Mouse (Mus musculus): ENCODE data around the gene Gm973.
A peak's percentile ranks its signal among the peaks of the same experiment; 100 is the strongest.

Gene Gm973

DNA sequence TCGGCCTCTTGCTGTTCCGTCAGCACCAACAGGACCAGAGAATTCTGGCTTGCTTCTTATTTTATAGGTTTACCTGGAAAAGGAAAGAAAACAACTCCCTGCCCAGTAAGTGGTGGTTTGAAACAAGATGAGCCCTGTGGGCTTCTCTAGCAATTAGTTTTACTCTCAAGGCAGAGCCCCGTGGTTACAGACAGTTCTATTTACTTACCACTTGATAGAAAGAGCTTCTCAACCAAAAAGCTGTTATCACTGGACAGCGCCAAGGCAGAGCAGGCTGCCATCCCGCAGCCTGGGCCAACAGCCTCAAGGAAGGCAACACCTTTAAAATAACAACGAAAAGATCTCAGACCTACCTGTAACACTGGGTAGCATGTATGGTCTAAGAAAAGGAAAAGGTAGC is 26.2 kb downstream of the Gm973 start:
- no peak for DNase-seq (ENCODE audit: low spot score)

DNA sequence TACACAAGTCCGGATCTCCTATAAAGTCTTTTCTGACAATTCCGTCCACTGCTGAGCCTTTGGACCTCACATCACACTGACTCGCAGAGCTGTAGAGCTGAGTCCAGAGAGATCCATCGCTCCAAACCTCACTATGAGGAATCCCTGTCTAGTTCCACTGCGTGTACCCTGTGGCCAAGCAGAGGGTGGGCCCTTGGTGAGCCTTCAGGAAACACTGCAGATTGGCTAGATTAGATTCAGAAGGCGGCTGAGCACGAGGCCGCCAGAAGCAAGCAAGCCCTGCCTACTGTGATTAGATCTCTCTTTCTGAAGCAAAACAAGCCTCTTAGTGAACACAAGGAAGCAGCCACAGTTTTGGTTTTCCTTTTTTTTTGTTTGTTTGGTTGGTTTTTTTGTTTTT is 27.8 kb downstream of the Gm973 start:
- DNase-seq (ENCODE audit: low spot score) = no peak

DNA sequence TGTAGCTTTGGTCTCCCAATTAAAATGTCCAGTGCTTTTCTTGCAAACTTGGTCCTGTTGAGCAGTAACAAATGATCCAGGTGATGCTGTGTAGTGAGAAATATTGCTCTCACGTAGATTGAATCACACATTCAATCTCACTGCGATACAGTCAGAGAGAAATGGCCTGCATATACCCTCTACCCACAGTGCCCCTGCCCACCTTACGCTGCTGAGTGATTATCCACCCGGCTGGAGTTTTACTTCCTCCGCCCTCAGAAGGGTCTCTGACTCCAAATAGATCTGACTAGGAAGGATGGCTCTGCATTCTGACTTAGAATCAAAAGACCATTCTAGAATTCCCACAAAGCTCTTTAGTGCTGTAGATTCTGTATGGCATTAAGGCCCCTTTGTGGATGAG is 32.4 kb downstream of the Gm973 start:
- no peak for DNase-seq (ENCODE audit: low spot score)

DNA sequence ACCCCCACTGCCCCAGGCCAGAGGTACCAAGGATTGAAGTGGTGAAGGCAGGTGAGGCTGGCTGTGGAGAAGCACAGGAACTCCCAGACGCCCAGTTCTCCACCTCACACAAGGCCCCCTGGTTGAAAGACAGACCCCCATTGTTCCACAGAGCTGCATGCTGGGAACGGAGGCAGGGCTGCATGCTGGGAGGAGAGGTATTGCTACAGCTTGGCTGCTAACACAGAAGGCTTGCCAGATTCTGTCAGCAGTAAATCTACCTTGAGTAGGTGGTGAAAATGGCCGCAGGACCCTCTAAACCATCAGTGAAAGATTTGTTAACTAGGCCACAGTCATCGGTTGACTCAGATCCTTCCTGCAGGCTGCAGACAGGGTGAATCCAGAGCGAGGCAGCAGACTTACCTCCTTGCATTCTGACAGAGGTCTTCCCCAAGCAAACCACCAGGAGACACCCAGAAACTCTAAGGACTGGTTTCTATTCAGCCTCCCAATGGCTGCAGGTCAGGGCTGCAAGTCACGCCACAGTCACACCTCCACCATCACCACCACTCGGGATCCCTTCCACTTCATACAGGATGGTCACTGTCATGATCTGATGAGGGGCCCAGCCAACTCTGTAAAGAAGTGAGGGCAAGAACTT is 33.1 kb downstream of the Gm973 start:
- DNase-seq (ENCODE audit: low spot score) = no peak

DNA sequence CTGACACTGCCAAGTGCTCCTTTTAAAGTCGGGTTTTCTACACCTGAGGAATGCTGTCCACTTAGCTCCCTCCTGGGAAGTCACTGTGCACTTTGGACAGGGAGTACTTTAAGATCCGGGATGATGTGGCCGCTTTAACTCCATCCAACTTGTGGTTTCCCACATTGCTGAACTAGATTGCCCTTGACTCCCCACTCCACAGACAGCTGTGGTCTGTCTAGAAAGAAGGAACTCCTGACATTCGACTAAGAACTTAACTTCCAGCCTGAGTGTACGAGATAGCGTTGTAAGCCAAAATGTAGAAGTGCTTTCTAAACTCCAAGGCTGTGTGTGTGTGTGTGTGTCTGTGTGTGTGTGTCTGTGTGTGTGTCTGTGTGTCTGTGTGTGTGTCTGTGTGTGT is 34.2 kb downstream of the Gm973 start:
- no peak for DNase-seq (ENCODE audit: low spot score)

DNA sequence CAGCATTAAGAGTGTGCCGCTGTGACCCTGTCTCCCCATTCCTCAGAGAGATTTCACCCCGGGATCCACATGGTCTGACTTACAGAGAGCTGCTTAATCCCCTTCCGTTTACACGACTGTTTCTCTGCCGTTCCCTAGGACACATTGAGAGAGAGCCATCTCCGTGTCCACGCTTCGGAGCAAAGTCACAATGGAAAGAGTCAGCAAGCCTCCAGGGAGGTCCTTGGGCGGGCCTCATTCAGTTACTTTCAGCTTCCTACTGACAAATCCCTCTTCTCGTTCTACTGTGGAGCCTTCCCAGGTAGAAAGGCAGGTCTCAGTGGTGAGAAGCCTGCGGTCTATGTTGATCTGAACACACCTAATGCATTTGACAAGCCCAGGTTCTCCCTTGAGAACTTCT is 34.9 kb downstream of the Gm973 start:
- DNase-seq (ENCODE audit: low spot score) = no peak

DNA sequence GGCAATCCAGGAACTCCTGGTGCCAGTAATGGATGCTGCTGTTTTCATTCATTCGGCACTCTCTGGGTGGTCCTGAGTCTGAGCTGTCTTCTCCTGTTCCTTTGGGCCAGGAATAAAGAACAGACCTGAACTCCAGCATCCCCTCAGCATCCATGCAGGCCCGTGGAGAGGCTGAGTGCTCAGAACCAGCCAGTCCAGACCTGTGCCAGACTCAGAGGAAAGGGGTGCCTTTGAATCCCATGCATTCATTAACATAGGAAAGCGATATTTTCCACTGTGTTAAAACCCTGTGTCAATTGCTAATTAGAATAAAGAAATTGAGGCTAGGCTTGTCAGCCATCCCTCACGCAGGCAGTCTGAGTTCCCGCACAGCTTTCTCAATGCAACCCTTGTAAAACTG is 37.6 kb downstream of the Gm973 start:
- DNase-seq (ENCODE audit: low spot score) = no peak

DNA sequence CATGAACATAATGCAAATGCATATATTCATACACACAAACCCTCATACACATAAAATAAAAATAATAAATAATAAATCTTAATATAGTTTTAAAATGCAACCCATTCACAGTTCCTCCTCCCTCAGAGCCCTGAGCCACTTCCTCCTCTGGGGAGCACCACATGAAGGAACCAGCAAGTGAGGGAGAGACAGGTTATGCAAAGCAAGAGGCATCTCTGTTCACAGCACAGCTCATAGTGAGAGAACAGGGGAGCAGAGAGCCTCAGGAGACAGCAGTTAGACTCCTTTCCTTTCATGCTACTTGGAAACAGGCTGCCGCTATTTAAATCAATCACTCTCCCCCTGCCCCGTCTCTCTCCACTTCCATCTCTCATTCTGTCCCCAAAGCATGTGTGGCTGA is 47.5 kb downstream of the Gm973 start:
- no peak for DNase-seq (ENCODE audit: low spot score)

DNA sequence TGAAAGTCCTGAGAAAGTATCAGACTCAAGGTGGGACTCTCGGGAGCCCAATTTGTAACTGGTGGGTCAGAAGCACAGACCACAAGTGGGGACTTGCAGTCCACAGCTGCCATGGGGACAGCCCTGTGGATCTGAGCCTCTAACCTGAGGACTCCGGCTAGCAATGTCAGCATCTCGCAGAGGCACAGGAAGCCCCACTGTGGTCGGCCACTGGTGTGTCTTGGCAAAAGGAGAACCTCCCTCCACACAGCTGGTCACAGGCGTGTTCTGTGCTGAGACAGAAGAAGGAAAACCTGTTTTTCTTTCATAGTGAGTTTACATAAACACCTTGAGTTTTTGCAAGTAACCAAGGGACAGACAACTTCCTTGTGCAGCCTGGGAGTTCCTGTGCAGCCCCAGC is 49.7 kb downstream of the Gm973 start:
- DNase-seq (ENCODE audit: low spot score) = no peak

DNA sequence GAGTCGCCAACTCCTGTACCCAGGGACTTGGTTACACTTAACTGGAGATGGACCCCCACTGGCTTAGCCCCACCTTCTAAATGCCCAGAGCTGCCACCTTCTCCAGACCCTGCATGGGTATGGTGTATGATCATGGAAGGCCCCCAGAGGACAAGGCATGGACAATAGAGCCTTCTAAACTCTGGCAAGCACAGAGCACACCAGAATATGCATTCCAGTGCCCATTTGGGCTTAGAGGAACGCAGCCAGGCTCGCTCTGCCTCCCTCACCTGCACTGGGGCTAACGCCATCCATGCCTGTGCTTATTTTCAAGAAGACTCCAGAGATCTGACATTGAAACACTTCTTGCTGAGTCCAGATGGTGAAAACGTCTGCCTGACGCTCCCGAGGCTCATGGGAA is 50.2 kb downstream of the Gm973 start:
- DNase-seq (ENCODE audit: low spot score) = no peak

DNA sequence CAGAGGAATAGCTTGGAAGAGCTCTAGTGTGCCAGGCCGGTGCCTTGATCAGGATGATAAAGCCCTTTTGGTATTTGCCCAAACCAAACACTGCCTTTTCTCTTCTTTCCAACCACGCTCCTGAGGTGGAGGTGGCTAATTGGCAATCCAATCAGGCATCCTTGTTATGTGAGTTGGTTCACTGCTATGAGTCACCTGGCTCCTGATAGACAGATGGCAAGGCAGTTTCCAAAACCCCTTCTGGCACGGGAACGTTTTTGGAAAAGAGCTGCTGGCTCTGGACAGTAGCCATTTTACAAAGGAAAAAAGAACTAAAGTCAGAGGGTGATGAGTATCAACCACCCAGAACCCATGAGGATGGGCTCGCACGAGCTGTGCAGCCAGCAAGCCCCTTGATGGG is 50.9 kb downstream of the Gm973 start:
- DNase-seq (ENCODE audit: low spot score) = no peak

DNA sequence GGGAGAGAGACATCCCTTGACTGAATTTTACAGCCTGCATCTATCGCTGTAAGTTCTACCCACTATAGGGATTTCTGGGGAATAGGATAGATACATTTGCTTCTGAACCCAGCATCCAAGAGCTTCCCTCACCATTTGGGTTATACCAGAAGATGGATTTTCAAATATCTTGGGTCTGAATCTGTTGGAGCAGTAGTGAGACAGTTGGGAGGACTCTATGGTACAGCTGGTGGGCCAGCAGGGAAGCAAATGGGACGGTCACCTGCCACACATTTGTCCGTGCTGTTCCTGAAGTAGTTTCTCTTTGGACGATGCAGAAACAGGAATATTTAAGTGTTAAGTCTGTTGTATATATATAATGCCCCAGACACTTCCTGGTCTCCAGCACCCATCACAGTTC is 51.5 kb downstream of the Gm973 start:
- no peak for DNase-seq (ENCODE audit: low spot score)

DNA sequence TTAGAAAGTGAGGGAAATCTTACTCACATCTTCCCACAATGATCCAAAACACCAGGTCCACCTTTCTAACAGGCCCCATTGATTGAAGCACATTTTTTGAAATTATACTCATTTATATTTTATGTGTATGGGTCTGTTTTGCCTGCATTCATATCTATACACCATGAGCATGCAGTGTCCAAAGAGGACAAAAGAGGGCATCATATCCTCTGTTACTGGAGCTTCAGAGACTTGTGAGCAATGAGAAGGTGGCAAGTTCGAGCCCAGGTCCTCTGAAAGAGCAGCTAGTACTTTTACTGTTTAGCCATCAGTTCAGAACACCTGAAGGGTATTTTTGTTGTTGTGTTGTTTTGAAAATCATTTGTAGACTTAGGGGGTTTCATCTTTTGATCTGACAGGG is 52.2 kb downstream of the Gm973 start:
- no peak for DNase-seq (ENCODE audit: low spot score)

DNA sequence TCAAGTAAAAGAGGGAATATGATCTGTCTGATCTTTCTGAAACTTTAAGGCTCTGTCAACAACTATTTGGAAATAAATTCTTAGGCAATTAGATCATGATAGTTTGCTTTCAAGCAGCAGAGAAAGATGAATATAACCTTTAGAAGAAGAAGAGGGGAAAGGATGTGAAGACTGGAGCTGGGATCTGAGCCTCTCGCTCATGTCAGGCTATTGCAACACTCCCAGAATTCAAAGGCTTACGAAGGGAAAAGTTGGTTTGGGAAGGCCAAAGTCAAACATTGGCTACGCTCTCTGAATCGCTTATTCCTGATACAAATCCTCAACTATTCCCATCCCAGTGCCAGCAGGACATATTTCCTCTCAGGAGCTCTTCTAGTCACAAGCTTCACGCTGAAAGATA is 53.2 kb downstream of the Gm973 start:
- DNase-seq (ENCODE audit: low spot score) = no peak

DNA sequence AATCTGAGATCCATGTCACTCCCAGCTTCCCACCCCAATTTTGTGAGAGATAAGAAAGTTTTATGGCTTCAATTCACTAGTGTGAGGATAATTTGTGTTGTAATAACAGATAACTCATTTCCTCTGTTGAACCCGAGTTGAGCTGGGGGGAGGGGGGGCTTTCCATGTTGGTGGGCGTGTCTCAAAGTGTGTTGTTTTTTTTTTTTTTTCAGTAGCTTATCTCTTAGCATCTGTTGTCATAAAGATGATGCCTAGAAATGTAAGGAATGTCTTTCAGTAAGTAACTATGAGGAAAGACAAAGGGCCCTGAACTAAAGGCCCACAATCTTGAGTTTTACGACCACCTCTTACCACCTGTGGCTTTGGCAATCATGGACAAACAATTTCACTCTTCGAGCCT is 54.7 kb downstream of the Gm973 start:
- DNase-seq (ENCODE audit: low spot score) = no peak

DNA sequence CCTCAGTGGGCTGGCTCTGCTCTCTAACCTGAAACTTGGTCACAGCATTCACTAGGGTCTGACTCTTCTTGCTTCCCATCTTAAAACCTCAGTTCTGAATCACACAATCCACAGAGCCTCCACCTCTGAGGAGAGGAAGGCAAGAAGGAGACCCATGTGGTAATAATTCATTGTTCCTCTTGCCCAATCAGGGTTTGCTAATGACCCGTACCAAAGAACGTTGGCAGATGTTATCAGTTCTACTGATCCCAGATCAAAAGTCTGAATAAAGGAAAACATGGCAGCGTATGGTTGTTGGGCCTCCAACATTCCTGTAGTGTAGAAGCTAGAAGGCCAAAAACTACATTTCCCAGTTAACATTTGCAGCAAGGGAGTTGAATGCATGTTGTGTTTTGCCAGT is 55.4 kb downstream of the Gm973 start:
- no peak for DNase-seq (ENCODE audit: low spot score)

DNA sequence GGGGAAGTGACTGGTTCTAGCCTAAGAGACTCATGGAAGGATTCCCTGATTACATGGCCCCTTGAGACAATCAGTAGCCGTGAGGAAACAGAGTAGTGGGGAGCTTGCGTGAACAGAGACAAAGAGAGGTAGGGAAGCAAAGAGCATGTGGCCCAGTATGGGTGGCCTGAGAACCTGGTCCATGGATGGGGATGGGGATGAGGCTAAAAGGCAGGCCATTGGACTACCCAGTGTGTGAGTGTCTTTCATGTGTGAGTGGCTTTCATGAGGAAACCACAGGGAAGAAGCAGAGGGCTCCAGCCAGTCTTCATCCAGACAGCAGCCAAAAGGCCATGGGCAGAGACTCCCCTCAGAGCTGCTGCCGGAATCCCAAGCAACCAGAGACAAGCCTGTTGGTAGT is 57.8 kb downstream of the Gm973 start:
- DNase-seq (ENCODE audit: low spot score) = no peak

DNA sequence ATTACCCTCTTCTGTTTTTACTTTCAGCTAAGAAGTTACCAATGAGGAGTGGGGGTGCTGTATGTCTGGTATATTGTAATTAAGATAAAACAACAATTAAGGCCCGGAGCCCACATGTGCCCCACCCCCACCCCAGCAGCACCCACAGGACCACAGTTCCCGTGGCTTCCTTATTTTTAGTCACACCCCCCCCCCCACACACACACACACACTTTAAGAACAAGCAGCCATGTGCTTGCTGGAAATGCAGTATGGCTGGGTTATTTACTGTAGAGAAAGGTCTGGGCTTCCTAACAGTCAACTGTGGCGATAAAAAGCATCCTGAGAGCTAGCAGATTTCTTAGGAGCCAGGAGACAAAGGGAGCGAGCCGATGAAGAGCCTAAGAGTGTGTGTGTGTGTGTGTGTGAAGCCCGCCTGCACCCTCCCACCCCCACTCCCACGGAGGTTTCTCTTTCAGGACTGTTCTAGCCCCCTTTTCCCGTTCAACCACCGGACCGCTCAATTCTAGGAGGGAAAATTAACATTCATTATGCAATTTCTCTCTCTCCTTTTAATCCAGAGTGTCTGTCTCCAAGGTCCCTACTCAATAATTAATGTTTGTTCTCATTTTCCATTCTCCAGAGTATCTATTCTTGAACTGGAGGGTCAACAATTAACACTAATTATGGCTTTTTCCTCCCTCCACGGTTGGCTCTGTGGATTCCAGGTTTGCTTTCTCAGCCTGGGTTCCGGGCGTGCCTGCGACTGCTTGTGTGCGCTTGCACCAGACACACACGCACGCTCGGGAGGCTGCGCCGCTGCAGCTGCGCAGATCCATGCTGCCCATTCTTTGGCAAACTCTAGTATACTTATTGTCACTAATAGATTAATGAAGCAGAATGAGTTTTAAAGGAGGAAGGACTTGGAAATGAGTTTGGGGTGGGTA is 58.5 kb downstream of the Gm973 start:
- DNase-seq (ENCODE audit: low spot score) = no peak

DNA sequence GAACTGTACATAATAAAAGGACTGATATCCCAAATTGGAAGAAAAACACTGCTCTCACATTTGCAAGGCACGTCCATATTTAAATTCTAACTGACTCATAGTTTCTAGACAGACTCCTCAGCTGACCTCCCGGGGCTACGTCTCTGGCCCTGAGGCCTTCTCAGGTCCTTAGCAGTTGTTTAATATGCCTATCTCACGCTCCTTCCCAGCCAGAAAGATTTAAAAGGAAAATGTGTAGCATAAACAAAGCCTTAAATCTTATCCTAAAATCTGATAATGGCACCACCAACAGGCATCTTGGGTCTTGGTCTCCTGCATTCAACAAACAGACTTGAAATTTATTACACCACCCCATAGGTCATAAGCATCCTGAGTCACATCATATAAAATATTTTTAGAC is 62.7 kb downstream of the Gm973 start:
- no peak for DNase-seq (ENCODE audit: low spot score)

DNA sequence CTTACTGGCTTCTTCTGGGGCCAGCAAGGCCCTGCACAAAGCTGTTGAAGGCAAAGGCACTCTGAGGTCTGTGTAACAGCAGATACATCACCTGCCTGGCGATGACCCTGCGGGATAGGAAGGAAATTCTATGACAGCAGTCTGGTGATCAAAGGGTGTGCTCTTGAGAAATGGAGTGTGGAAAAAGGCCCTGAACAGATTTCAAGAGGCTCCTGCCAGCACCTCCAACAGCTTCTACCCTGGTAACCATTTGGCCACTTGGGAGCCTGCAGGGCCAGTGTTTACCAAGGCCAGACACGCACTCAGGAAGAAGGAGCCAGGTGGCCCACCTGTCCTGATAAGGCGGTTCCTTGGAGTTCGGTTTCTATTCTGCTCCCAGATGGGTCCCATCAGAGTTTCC is 63.3 kb downstream of the Gm973 start:
- no peak for DNase-seq (ENCODE audit: low spot score)

DNA sequence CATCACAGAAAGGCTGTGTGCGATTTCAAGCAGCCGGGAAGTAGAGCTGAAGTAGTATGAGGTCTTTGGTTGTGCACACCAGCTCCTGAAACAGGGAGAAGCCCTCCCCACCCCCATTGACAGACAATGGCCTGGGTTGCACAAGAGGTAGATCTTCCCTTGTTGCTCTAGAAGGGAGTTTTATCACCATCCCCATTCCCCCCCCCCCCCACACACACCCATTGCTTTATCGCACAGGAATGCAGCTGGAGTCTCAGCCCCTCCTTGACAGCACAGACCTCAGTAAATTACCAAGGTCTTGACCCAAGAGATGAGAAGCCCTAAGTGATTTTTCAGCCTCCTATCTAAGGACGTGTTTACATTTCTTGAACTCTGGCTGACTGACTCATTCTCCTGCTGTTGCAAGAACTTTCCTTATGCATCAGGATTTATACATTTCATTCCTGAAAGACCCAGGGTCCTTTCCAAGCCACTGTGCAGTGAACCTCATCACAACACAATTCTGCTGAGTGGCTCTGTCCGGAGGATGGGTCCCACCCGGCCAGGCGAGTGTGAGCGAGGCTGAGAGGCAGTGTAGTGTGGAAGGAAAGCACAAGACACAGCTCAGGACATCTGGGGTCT is 64.2 kb downstream of the Gm973 start:
- no peak for DNase-seq (ENCODE audit: low spot score)

DNA sequence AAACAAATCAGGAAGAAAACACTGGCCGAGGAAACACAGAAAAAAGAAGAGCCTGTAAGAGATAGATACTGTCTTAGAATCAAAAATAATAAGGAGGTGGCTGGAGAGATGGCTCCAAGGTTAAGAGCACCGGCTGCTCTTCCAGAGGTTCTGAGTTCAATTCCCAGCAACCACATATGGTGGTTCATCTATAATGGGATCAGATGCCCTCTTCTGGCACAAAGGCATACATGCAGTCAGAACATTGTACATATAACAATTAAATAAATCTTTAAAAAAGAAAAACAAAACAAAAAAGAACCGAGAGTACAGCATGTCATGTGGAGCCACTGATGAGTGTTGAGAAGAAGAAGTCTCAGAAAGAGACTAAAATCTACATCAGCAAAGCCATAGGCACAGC is 64.8 kb downstream of the Gm973 start:
- no peak for DNase-seq (ENCODE audit: low spot score)

DNA sequence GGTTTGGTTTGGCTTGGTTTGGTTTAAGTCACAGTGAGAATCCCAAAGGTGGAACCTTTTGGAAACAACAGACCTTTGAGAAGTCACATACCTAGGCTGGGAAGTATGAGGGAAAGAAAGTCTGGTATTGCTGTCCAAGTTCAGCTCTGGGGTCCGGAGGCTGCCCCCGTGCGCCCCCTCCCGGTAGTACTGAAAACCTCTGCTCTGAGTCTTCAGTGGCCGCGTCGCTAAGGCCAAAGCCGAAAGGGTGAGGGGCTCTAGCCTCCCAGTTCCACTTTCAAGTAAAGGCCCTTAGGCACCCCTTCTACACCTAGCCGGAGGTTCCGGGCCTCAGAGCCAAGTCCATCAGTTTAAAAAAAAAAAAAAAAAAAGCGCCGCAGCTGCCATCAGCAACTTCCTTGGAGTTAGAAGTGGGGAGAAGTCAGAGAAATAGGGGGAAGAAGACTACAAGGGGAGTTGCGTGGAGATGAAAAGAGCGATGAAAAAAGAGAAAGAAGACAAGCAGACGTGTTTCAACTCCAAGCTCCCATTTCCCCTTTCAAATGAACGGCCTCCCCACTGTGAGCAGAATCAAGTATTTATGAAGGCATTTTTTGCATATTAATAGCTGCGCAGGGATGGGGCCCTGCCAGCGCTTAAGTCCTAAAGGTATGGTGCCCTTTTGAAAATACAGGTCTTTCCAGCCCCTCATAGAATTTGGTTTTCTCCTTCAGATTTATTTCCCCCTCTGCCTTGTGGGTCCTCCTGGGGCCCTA is 68.8 kb downstream of the Gm973 start:
- DNase-seq (ENCODE audit: low spot score) = peak; percentile 48

Data from ovary, postnatal 10 days (tissue).